Mouse (Mus musculus): ENCODE results near the gene Btbd1.

- no peak for TF ChIP-seq CTCF (IDR thresholded peaks at IDR 0.05; ENCODE audit: low read depth)
- TF ChIP-seq EP300 (optimal IDR thresholded peaks at IDR 0.05), result no peak
These were observed 17.8 kb upstream of the Btbd1 start for GRCm38 (mm10) chr7:81847010-81847409.
